Mouse (Mus musculus) ES-Bruce4 (cell line): ENCODE measurements around the gene Lmcd1. TPM values are rescaled to one million over a fixed set of nuclear protein-coding genes. Genes with fewer than 3 reads are reported as not detected.

Experiments
- H3K27ac ChIP-seq: 2 replicates; pipeline ENCODE4 v1.5.1; 2012; ENCODE audit warnings: low read length, inconsistent platforms; ENCODE audit not compliant: insufficient read depth
- H3K27me3 ChIP-seq: 2 replicates; pipeline ENCODE4 v1.6.1; 2012; ENCODE audit warnings: mild to moderate bottlenecking, low read length, inconsistent platforms; ENCODE audit not compliant: control insufficient read depth, poor library complexity, insufficient read depth, severe bottlenecking
- H3K36me3 ChIP-seq: 2 replicates; pipeline ENCODE4 v1.6.1; 2012; ENCODE audit warnings: inconsistent platforms, mild to moderate bottlenecking, low read length, moderate library complexity; ENCODE audit not compliant: control insufficient read depth, poor library complexity, insufficient read depth, severe bottlenecking
- H3K4me1 ChIP-seq: one replicate; pipeline ENCODE4 v1.8.1; 2011; ENCODE audit warnings: low read length; ENCODE audit not compliant: control insufficient read depth, insufficient read depth
- H3K4me3 ChIP-seq: 2 replicates; pipeline ENCODE4 v1.5.1; 2011; ENCODE audit warnings: low read depth, mild to moderate bottlenecking, low read length
- H3K9ac ChIP-seq: 2 replicates; pipeline ENCODE4 v1.6.1; 2012; ENCODE audit warnings: low read depth, mild to moderate bottlenecking, inconsistent platforms; ENCODE audit not compliant: poor library complexity, severe bottlenecking
- H3K9me3 ChIP-seq: replicated peaks from 2 replicates; pipeline ENCODE4 v1.6.1; 2012; ENCODE audit warnings: mild to moderate bottlenecking, low read length, inconsistent platforms; ENCODE audit not compliant: control insufficient read depth, poor library complexity, insufficient read depth, severe bottlenecking
- CTCF ChIP-seq: IDR thresholded peaks from one replicate; pipeline ENCODE4 v1.8.1; 2011; ENCODE audit warnings: low read depth, low read length
- EP300 ChIP-seq: IDR thresholded peaks from 2 replicates; pipeline ENCODE4 v1.6.1; 2011; ENCODE audit warnings: low read depth, low read length; ENCODE audit not compliant: insufficient read depth
- POLR2A ChIP-seq: IDR thresholded peaks from one replicate; pipeline ENCODE4 v1.8.1; 2011; ENCODE audit warnings: low read length; ENCODE audit not compliant: insufficient read depth
- polyA plus RNA-seq: library from polyadenylated mRNA; stranded (reverse); fragments of >200 nt; gene quantifications from 2 replicates; pipeline ENCODE4 v1.2.4, GENCODE M21; 2011; ENCODE audit warnings: low read depth; ENCODE audit not compliant: missing spikeins, insufficient read depth, insufficient read length

The Lmcd1 gene
- polyA plus RNA-seq, 1 experiment, result not detected

DNA sequence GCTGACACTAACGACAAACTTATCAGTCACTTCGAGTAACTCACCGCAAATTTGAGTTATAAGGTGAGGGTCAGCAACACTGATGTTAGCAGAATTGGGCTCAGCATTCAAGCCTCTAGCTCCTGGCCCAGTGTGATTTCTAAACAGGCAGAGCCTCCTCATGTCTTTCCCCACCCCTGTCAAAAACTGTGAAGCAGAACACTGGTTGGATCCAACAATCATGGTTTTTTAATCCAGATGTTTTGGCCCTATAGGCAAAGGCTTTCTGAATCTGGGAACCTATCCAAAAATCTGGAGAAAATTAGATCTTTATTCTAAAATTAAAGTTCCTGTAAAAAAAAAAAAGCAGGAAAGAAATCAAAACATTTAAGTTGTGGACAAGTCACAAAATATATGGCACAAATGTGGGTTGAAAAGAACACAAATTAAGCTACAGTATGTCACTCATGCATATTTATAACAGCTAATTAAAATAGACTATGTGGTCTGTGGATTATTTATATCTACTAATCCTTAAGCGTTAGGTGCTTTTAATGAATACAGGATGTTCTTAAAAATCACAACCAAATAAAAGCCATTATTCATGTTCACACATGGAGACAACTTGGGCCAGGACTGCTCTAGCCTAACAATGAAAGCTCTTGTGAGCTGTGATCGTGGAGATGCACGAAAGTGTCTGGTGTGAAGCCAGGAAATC, 5.7 kb upstream of the Lmcd1 start:
- no peak for TF ChIP-seq CTCF
- no peak for TF ChIP-seq POLR2A
- no peak for TF ChIP-seq EP300
- Histone ChIP-seq H3K4me1 (no peaks in the 10 kb centered on the region), H3K4me3 (no peak overlapping the region), H3K9ac (no peak overlapping the region), H3K9me3 (no peaks in the 10 kb centered on the region), H3K27ac (no peak overlapping the region), H3K27me3 (no peaks in the 10 kb centered on the region), H3K36me3 (no peaks in the 10 kb centered on the region)

DNA sequence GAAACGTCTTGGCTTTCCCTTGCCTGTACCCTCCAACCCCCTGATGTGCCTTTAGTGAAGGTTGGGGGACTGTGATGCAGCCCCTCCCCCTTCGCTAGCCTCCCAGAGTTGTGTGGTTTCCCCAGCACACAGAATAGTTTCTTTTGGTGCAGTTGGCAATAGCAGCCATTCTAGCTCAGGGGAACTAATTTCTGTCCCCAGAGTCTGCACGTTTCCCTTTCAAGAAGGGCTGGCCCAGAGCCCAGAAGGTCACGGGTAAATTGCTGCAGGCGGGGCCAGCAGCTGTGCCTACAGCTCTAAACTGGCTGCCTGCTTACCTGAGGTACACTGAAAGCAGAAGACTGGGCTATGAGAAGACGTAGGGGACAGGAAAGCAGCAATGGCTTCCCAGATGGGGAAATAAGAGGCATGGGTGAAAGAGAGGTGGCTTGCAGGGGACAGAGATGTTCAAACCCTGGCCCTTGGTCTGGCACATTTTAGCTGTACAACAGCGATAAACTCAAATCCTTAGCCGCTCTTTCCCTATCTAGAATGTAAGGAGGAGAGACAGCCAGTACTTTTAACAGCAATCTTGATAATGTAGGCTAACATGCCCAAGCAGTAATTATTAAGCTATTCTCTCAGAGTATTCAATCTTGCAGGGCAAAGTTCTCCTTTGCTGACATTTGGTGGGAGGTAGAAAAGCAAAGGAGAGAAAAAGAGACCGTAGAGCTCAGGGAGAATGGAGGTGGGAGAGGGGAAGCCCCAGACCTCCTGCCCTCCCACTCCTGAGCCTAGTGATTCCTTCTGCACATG, 900 bp downstream of the Lmcd1 start:
- no peak overlapping the region for H3K27ac ChIP-seq
- H3K27me3 ChIP-seq, result no peaks in the 10 kb centered on the region; the same call in 1 of the 2 replicates
- H3K9ac ChIP-seq, result no peak overlapping the region
- H3K9me3 ChIP-seq, result no peaks in the 10 kb centered on the region
- H3K4me3 ChIP-seq, result no peak overlapping the region
- no peaks in the 10 kb centered on the region for H3K4me1 ChIP-seq
- no peak for TF ChIP-seq CTCF
- H3K36me3 ChIP-seq, result no peaks in the 10 kb centered on the region

DNA sequence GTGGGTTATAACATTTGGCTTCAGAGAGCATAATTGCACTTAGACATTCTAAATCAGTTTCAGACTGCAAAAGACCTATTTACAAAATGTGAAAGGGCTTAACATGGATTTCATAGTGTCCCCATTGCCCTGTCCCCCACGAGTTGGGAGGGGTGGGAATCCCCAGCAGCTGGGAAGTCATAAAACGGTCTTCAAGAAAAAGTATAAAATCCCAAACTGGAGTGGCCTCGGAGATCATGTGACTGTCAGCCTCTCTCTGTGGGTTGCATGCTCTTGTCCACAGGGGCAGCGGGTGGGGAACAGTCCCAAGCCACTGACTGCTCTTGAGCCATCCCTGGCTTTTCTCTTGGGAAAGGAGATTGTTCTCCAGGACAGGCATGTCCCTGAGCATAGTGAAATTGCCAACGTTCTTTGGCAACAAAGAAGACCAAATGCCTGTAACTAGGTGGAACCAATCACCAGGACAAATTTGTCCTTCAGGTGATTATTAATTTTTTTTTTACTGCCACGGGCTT, 2.2 kb downstream of the Lmcd1 start:
- Histone ChIP-seq H3K27ac (no peak overlapping the region), H3K9ac (no peak overlapping the region), H3K4me3 (no peak overlapping the region), H3K27me3 (no peaks in the 10 kb centered on the region; the same call in 1 of the 2 replicates), H3K9me3 (no peaks in the 10 kb centered on the region), H3K4me1 (no peaks in the 10 kb centered on the region), H3K36me3 (no peaks in the 10 kb centered on the region)
- TF ChIP-seq CTCF (no peak), POLR2A (no peak), EP300 (no peak)

DNA sequence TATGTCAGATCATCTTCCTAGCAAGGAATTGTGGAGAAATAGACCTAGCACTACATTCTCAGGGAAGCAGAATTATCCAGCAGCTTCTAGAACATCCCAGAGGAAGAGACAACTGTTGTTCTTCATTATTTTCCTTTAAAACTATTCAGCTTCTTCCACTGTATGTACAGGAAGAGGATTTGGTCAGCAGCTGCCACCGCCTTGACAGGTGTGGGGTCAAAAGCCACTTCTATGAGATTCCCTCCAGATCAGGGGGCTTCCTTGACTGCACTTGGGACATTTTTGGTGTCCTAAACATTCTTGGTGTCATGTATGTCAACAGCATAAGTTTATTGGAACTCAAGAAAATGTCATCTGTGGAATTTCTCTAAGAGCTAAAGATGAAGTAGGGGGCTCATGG, 5.2 kb downstream of the Lmcd1 start:
- Histone ChIP-seq H3K36me3 (no peaks in the 10 kb centered on the region), H3K9ac (no peak overlapping the region), H3K27ac (no peak overlapping the region), H3K4me1 (no peaks in the 10 kb centered on the region), H3K27me3 (no peaks in the 10 kb centered on the region; the same call in 1 of the 2 replicates), H3K9me3 (no peaks in the 10 kb centered on the region), H3K4me3 (no peak overlapping the region)
- no peak for TF ChIP-seq EP300
- no peak for TF ChIP-seq POLR2A
- TF ChIP-seq CTCF, result no peak

DNA sequence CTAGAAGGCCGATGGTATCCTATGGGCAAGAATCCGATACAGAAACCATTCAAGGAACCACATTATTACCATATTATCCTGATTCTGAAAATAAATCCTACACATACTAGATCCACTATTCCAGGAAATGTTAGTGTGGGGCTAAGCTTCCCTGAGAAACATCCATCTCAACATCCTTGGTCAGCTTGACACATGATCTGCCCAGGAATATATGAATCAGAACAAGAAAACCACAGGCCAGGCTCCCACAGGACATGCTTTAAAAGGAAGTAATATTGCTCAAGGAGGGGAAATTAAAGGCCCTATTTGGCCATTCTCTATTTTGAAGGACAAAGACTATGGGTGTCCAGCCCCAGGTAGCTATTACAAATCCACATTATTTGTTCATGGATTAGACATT, 6.6 kb downstream of the Lmcd1 start:
- Histone ChIP-seq H3K4me3 (no peak overlapping the region), H3K4me1 (no peaks in the 10 kb centered on the region), H3K36me3 (no peaks in the 10 kb centered on the region), H3K9ac (no peak overlapping the region), H3K27me3 (no peaks in the 10 kb centered on the region), H3K27ac (no peak overlapping the region), H3K9me3 (no peaks in the 10 kb centered on the region)
- no peak for TF ChIP-seq CTCF
- TF ChIP-seq POLR2A, result no peak
- no peak for TF ChIP-seq EP300

DNA sequence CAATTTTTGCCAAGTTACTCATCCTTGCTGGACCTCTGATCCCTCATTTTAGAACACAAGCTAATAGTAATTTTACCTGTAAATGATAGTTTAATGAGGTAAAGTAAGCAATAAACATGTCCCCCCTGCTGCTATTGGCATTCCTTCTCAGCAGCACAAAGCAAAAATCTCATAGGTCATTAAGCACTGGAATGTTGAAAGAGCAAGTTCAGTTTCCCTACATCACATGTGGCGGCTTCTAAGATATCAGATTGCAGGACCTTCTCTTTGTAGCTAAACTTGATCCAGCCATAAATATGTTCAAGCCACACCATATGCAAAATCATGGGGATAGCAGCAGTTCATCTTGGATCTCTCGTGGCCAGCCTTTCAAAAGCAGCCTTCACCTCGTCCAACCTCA, 7.4 kb downstream of the Lmcd1 start:
- Histone ChIP-seq H3K9ac (no peak overlapping the region), H3K4me1 (no peaks in the 10 kb centered on the region), H3K9me3 (no peaks in the 10 kb centered on the region), H3K4me3 (no peak overlapping the region), H3K27me3 (no peaks in the 10 kb centered on the region; the same call in 1 of the 2 replicates), H3K36me3 (no peaks in the 10 kb centered on the region), H3K27ac (no peak overlapping the region)
- TF ChIP-seq POLR2A (no peak), EP300 (no peak), CTCF (no peak)
